Mouse (Mus musculus) hindbrain, postnatal 0 days (tissue): ENCODE measurements around the gene Rprd1b. TPM values are rescaled to one million over a fixed set of nuclear protein-coding genes. Genes with fewer than 3 reads are reported as not detected.

Experiments used
- ATAC-seq: fragments of 200-750 bp; cut with Nextera tagmentation; 2 replicates; pipeline ENCODE4 v1.8.0; 2017; ENCODE audit warnings: mild to moderate bottlenecking, moderate TSS enrichment, moderate library complexity
- DNase-seq: peaks from one replicate; pipeline ENCODE4 v3.0.0-alpha.2; 2015; ENCODE audit warnings: low spot score
- H3K27ac ChIP-seq: fragments of 300-500 bp; sonication (generic); 2 replicates; pipeline ENCODE4 v1.5.1; 2014; ENCODE audit warnings: mild to moderate bottlenecking
- H3K27me3 ChIP-seq: fragments of 300-500 bp; sonication (generic); 2 replicates; pipeline ENCODE4 v1.6.1; 2014; ENCODE audit warnings: low read length, mixed read lengths; ENCODE audit not compliant: insufficient read depth
- H3K36me3 ChIP-seq: fragments of 300-500 bp; sonication (generic); 2 replicates; pipeline ENCODE4 v1.6.1; 2014; ENCODE audit warnings: low read length, mixed read lengths; ENCODE audit not compliant: insufficient read depth
- H3K4me1 ChIP-seq: fragments of 300-500 bp; sonication (generic); 2 replicates; pipeline ENCODE4 v1.6.1; 2014; ENCODE audit warnings: antibody characterized with exemption, low read length, mixed read lengths; ENCODE audit not compliant: insufficient read depth
- H3K4me2 ChIP-seq: fragments of 300-500 bp; sonication (generic); 2 replicates; pipeline ENCODE4 v1.6.1; 2014; ENCODE audit warnings: low read depth, mild to moderate bottlenecking, low read length, moderate library complexity, mixed read lengths
- H3K4me3 ChIP-seq: fragments of 300-500 bp; sonication (generic); 2 replicates; pipeline ENCODE4 v1.5.1; 2014; ENCODE audit warnings: low read length
- H3K9ac ChIP-seq: fragments of 300-500 bp; sonication (generic); replicated peaks from 2 replicates; pipeline ENCODE4 v1.6.1; 2014; ENCODE audit warnings: mild to moderate bottlenecking, low read length, moderate library complexity, mixed read lengths
- H3K9me3 ChIP-seq: fragments of 300-500 bp; sonication (generic); 2 replicates; pipeline ENCODE4 v1.6.1; 2016; ENCODE audit warnings: low read length, mixed read lengths
- CTCF ChIP-seq: IDR thresholded peaks from 2 replicates; pipeline ENCODE4 v1.5.1; 2016; ENCODE audit warnings: antibody characterized with exemption, control low read depth, low read depth
- WGBS: fragments of 180-500 bp; shearing (Covaris S2); extraction: QIAGEN DNeasy Blood & Tissue Kit; methylation state at CpG from one replicate; pipeline ENCODE4 v1.1.7; 2014; 5-methylcytosine and 5-hydroxymethylcytosine counted together
- polyA plus RNA-seq: library from polyadenylated mRNA; unstranded; fragments of >200 nt; fragmentation: Nextera tagmentation; extraction: Ambion mirVana; gene quantifications from 2 replicates; pipeline ENCODE4 v1.2.1, GENCODE M21; 2015
- total RNA-seq: library from RNA; depleted of rRNA; stranded (reverse); fragments of >200 nt; gene quantifications from 2 replicates; pipeline ENCODE4 v1.2.3, GENCODE M21; 2014

Rprd1b gene
- total and polyA plus RNA-seq, 2 experiments from 2014 or later, result 19.8 to 31.3 TPM

DNA sequence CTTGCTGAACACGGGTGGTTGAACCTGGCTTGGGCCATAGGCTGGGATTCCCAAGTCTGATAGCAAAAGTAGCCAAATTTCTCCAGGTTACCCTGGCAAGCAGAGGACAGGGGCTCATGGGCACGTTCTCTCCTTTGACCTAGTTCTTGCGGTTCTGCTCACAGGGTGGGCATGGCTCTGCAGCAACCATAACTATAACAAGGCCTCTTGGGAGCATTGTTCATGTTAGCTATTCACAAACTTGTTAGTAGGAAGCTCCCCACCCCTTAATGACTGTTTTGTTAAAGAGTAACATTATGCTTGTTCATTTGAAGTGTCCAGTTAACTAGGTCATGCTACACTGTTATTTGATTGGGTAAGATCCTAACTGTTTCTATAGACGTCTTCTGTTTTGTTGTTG, 137.5 kb downstream of the Rprd1b start:
- peaks cover 3% of the 10 kb centered on the region; the same call in 1 of the 2 replicates for H3K4me1 ChIP-seq
- H3K27me3 ChIP-seq, result no peaks in the 10 kb centered on the region; the same call in 1 of the 2 replicates
- no peak overlapping the region for H3K27ac ChIP-seq
- H3K4me2 ChIP-seq, result no peak overlapping the region
- no peak for TF ChIP-seq CTCF
- no peak overlapping the region for H3K4me3 ChIP-seq
- no peak overlapping the region for H3K9ac ChIP-seq
- H3K9me3 ChIP-seq, result no peaks in the 10 kb centered on the region
- DNase-seq (no peak), ATAC-seq (no peak)
- WGBS, result 64% methylated on average over 4 of the region's 4 CpGs
- H3K36me3 ChIP-seq, result no peaks in the 10 kb centered on the region

DNA sequence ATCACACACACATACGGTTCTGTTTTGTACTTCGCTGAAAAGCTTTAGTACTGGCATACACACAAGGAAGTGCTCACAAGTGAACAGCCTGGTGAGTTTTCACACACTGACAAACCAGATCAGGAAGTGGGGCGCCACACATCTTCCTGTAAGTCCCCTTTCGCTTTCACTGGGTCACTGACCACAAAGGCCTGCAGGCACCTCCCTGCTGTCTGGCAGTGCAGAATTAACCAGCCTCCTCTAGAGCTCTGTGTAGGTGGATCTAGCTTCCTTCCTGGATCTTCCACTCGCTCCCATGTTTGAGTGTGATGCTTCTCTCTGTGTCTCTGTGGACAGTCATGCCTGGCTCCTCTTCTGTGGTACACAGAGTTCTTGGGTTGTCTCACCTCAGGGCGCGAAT, 138.3 kb downstream of the Rprd1b start:
- no peak for DNase-seq
- no peak for TF ChIP-seq CTCF
- H3K4me1 ChIP-seq, result peaks cover 3% of the 10 kb centered on the region; the same call in 1 of the 2 replicates
- H3K9me3 ChIP-seq, result no peaks in the 10 kb centered on the region
- H3K36me3 ChIP-seq, result no peaks in the 10 kb centered on the region
- H3K27me3 ChIP-seq, result no peaks in the 10 kb centered on the region; the same call in 1 of the 2 replicates
- 79% methylated on average over 7 of the region's 7 CpGs for WGBS
- H3K27ac ChIP-seq, result no peak overlapping the region
- H3K9ac ChIP-seq, result no peak overlapping the region
- H3K4me2 ChIP-seq, result no peak overlapping the region
- no peak for ATAC-seq
- no peak overlapping the region for H3K4me3 ChIP-seq

GRCm38 (mm10) chr2:158167496-158168205, 139.4 kb downstream of the Rprd1b start:
- ATAC-seq (no peak), DNase-seq (no peak)
- Histone ChIP-seq H3K27ac (no peak overlapping the region), H3K4me2 (no peak overlapping the region), H3K27me3 (no peaks in the 10 kb centered on the region; the same call in 1 of the 2 replicates), H3K4me1 (peaks cover 3% of the 10 kb centered on the region; the same call in 1 of the 2 replicates), H3K4me3 (no peak overlapping the region), H3K9ac (no peak overlapping the region), H3K36me3 (no peaks in the 10 kb centered on the region), H3K9me3 (no peaks in the 10 kb centered on the region)
- WGBS, result 53% methylated on average over 9 of the region's 9 CpGs
- TF ChIP-seq CTCF, result no peak

GRCm38 (mm10) chr2:158168741-158169211, 140.5 kb downstream of the Rprd1b start:
- WGBS, result 51% methylated on average over 8 of the region's 8 CpGs
- ATAC-seq, result no peak
- DNase-seq, result no peak

GRCm38 (mm10) chr2:158169351-158169750, 141.1 kb downstream of the Rprd1b start:
- no peak for TF ChIP-seq CTCF

More at GRCm38 (mm10) chr2:158168741-158169211, 140.5 kb downstream of the Rprd1b start:
- Histone ChIP-seq H3K9me3 (no peaks in the 10 kb centered on the region), H3K4me2 (no peak overlapping the region), H3K27me3 (no peaks in the 10 kb centered on the region; the same call in 1 of the 2 replicates), H3K4me3 (no peak overlapping the region), H3K9ac (no peak overlapping the region), H3K27ac (no peak overlapping the region), H3K36me3 (no peaks in the 10 kb centered on the region), H3K4me1 (peaks cover 3% of the 10 kb centered on the region; the same call in 1 of the 2 replicates)
- no peak for TF ChIP-seq CTCF

GRCm38 (mm10) chr2:158169771-158170170, 141.5 kb downstream of the Rprd1b start:
- DNase-seq (no peak), ATAC-seq (no peak)
- Histone ChIP-seq H3K27me3 (no peaks in the 10 kb centered on the region; the same call in 1 of the 2 replicates), H3K9ac (no peak overlapping the region), H3K9me3 (no peaks in the 10 kb centered on the region), H3K36me3 (no peaks in the 10 kb centered on the region), H3K27ac (no peak overlapping the region), H3K4me2 (no peak overlapping the region), H3K4me3 (no peak overlapping the region), H3K4me1 (peaks cover 7% of the 10 kb centered on the region; the same call in 1 of the 2 replicates)
- TF ChIP-seq CTCF, result no peak
- 87% methylated on average over 7 of the region's 7 CpGs for WGBS

More at GRCm38 (mm10) chr2:158169351-158169750, 141.1 kb downstream of the Rprd1b start:
- DNase-seq, result no peak
- ATAC-seq, result no peak
- Histone ChIP-seq H3K4me1 (peaks cover 6% of the 10 kb centered on the region; the same call in 1 of the 2 replicates), H3K36me3 (no peaks in the 10 kb centered on the region), H3K9ac (no peak overlapping the region), H3K9me3 (no peaks in the 10 kb centered on the region), H3K27ac (no peak overlapping the region), H3K4me3 (no peak overlapping the region), H3K27me3 (no peaks in the 10 kb centered on the region; the same call in 1 of the 2 replicates), H3K4me2 (no peak overlapping the region)
- 79% methylated on average over 6 of the region's 6 CpGs for WGBS

DNA sequence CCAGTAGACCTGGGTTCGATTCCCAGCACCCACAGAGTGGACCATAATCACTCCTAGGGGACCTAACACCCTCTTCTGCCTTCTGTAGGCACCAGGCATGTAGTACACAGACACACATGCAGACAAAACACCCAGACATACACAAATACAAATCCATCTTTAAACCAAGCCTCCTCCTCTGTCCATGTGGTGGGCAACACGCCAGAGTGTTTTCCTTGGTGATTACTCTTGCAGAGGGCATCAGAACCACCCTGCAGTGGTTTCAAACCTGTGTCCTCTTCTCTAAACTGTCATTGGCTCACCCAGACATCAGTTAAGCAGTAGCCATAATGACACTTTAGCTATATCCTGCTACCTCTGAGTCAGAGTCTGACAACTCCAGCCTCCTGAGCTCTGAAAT, 142.1 kb downstream of the Rprd1b start:
- WGBS, result 91% methylated on average over 2 of the region's 2 CpGs
- H3K36me3 ChIP-seq, result no peaks in the 10 kb centered on the region
- no peak overlapping the region for H3K27ac ChIP-seq
- DNase-seq (no peak), ATAC-seq (no peak)
- H3K9me3 ChIP-seq, result no peaks in the 10 kb centered on the region
- no peak for TF ChIP-seq CTCF
- H3K27me3 ChIP-seq, result no peaks in the 10 kb centered on the region; the same call in 1 of the 2 replicates
- H3K4me1 ChIP-seq, result peaks cover 7% of the 10 kb centered on the region; the same call in 1 of the 2 replicates
- no peak overlapping the region for H3K4me3 ChIP-seq
- H3K4me2 ChIP-seq, result no peak overlapping the region
- no peak overlapping the region for H3K9ac ChIP-seq
